Mouse (Mus musculus): Measurements from ENCODE around the gene Rora.

Gene Rora

DNA sequence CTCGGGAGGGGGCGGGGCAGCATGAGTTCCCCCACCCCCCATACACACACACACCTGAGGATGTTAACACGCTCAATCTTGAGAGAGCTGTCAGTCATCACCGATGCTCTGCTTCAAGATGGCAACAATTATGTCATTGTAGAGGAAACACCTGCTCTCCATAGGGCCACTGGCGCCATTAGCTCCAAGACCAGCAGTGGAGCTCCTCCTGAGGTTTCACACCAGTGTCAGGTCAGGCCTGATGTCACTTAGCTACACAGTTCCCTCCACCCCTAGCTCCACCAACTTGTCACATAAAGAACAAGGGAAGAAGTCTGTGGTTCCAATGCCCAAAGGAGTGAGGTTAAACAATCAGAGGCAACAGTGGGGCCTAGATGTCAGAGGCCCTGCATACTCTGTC lies 740.6 kb downstream of the Rora start:
- no peak for DNase-seq (ENCODE audit: low read depth, low spot score)

GRCm38 (mm10) chr9:69397432-69397759 lies 743.8 kb downstream of the Rora start:
- no peak for DNase-seq (ENCODE audit: low read depth, low spot score)

DNA sequence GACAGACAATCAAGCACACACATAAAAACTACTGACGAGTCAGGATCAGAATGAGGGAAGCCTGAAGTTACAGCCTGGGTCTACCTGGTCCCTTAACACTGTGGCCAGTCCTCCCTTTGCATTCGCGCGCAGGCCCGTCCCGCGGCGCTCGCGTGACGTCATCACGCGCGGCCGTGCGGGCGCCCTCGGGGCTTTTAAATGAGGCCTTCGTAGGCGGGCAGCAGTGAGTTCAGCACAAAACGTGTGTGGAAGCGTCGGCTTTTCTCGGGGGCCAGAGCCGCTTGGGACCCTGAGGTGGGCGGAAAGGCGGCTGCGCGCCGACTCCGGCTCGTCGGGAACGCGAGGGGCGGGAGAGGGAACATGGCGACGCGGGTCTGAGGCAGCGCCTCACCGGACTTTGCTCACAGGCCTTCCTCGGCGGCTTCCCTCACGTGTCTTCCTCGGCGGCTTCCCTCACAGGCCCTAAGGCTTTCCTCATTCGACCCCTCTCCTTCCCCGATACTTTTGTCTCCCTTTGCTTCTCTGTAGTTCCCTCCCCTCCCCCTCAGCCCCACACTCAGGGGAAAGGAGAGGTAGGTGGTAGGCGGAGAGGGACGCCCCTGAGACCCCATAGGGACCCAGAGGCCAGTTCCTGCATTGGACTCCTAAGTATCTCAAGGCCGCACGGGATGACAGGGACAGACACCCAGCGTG lies 744.3 kb downstream of the Rora start, which contains the start of gene Ice2:
TSS of gene Ice2 (plus strand) at position 147 of the 693 bp plus-strand sequence.
- DNase-seq (ENCODE audit: low read depth, low spot score), result peak; percentile 86

DNA sequence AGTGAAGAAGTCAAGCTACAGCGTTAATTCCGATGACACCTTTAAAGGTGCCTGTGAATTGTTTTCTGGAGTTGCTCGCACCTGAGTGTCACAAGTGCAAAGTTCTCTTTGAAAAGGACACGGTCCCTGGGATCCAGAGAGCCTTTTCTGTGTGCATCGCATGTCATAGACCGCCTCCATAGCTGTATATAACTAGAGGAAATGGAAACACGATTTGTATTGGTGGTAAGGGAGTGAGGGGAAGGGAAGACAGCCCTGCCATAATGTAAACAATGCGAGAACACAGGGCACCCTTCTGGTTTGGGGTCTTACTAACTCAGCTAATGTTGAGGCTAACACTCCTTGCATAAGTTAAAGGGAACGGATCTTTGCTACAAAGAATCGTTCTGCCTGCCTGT lies 744.9 kb downstream of the Rora start:
- DNase-seq (ENCODE audit: low read depth, low spot score), result no peak

- DNase-seq (ENCODE audit: low read depth, low spot score), result no peak
Observed at GRCm38 (mm10) chr9:69404671-69405070, 751.1 kb downstream of the Rora start.

DNA sequence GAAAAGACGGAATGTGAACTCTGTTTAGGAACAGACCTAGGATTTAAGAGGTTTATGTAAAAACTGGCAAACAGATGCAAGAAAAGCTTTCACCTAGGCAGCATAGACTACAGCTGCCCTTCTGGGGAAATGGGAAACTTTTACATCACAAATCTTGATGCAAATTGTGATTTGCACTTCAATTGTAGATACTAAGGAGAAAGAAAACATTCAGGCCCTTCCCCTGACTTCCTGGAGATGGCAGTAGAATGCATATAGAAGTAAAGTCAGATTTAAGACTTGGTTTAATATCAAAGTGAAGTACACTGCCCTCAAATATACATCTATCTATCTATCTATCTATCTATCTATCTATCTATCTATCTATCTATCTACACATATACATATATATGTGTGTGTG lies 765.9 kb downstream of the Rora start:
- DNase-seq (ENCODE audit: low read depth, low spot score), result no peak

DNA sequence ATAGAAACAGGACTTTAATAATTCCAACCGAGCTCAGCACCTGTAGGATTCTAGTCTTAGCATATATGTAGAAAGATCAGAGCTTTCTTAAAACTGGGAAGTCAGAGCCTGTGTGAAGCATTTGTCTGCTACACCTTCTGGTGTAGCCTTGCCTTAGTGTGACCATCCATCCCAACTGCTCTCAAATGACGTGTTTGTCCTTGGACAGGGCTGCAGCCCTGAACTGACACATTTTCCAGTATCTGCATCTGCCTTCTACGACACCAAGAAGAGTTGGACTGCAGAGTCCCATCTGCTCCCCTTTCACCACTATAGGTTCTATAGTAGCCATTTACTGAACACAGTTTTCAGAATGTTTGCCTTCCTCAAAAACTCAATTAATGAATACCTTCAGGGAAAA lies 776.9 kb downstream of the Rora start:
- DNase-seq (ENCODE audit: low read depth, low spot score), result no peak

DNA sequence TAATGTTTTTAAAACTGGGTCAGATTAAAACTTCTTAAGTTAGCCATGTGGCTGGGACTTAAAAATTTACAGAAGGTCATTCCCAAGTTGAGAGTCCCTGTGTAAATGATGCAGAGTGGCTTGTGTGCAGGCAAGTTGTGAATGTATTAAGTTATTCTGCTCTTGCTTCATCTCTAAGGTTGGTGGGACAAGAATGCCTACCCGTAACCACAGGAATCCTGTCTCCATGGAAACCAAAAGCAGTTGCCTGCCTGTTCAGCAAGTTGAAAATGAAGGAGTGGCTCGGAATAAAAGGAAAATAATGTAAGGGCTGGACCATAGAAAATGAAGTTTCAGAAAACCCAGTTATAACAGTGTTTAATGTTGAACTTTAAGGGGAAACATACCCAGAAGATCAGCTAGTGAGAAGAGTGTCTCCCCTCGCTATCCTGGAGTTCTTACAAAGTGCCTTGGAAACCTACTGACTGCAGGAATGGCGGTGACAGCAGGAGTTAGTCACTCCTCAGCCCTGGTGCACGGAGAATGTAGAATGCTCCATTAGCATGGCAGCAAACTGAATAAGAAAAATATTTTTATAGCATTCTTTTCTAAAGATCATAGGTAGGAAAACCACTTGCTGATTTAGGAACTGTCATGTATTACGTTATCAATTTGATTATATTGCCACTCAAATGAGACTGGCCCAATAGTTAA lies 778.4 kb downstream of the Rora start:
- DNase-seq (ENCODE audit: low read depth, low spot score), result peak; percentile 65

GRCm38 (mm10) chr9:69435194-69435593 lies 781.6 kb downstream of the Rora start:
- no peak for DNase-seq (ENCODE audit: low read depth, low spot score)

GRCm38 (mm10) chr9:69435662-69436061 lies 782.1 kb downstream of the Rora start:
- no peak for DNase-seq (ENCODE audit: low read depth, low spot score)

Data from forelimb bud, embryonic 11.5 days (tissue).